Mouse (Mus musculus) thymus, postnatal 36 days (tissue): ENCODE measurements at regions not wholly inside any gene's neighbourhood (a gene's known extent, or its start where the extent isn't known, plus 50 kb on each side); places are given as distances from the start of the nearest gene placed in this dataset.

Experiments used
- DNase-seq, 2 experiments: peaks; one replicate each; pipeline ENCODE4 v3.0.0; 2022; ENCODE audit warnings: mixed read lengths in 2 of 2

GRCm38 (mm10) chr2:123486681-123487080 lies 603.1 kb upstream of the Sema6d start:
- DNase-seq = no peak

GRCm38 (mm10) chr2:123506162-123506561 lies 583.6 kb upstream of the Sema6d start:
- DNase-seq = no peak

GRCm38 (mm10) chr2:123507095-123507494 lies 582.7 kb upstream of the Sema6d start:
- no peak for DNase-seq

GRCm38 (mm10) chr2:123528915-123529314 lies 560.9 kb upstream of the Sema6d start:
- DNase-seq = no peak

- no peak for DNase-seq
Observed at GRCm38 (mm10) chr2:123532946-123533791, 556.6 kb upstream of the Sema6d start.

- DNase-seq = no peak
Observed at GRCm38 (mm10) chr2:123551249-123551850, 538.4 kb upstream of the Sema6d start.

GRCm38 (mm10) chr2:123558123-123558650 lies 531.6 kb upstream of the Sema6d start:
- no peak for DNase-seq
